Mouse (Mus musculus) kidney, embryonic 14.5 days (tissue): ENCODE measurements at regions not wholly inside any gene's neighbourhood (a gene's known extent, or its start where the extent isn't known, plus 50 kb on each side); places are given as distances from the start of the nearest gene placed in this dataset.

Experiments used
- ATAC-seq: fragments of 200-750 bp; cut with Nextera tagmentation; 2 replicates; pipeline ENCODE4 v1.8.0; 2017; ENCODE audit warnings: moderate number of reproducible peaks, mild to moderate bottlenecking, moderate TSS enrichment, moderate library complexity; ENCODE audit not compliant: low FRiP score, low TSS enrichment
- H3K27ac ChIP-seq: fragments of 300-500 bp; sonication (generic); 2 replicates; pipeline ENCODE4 v1.5.1; 2014; ENCODE audit warnings: low read depth, mild to moderate bottlenecking, low read length, moderate library complexity, mixed read lengths
- H3K27me3 ChIP-seq: fragments of 300-500 bp; sonication (generic); 2 replicates; pipeline ENCODE4 v1.6.1; 2014; ENCODE audit warnings: mild to moderate bottlenecking, low read length; ENCODE audit not compliant: control insufficient read depth, insufficient read depth
- H3K36me3 ChIP-seq: fragments of 300-500 bp; sonication (generic); 2 replicates; pipeline ENCODE4 v1.6.1; 2014; ENCODE audit warnings: low read length, mixed read lengths; ENCODE audit not compliant: control insufficient read depth, insufficient read depth
- H3K4me1 ChIP-seq: fragments of 300-500 bp; sonication (generic); 2 replicates; pipeline ENCODE4 v1.6.1; 2014; ENCODE audit warnings: low read length, mixed read lengths; ENCODE audit not compliant: control insufficient read depth, insufficient read depth
- H3K4me2 ChIP-seq: fragments of 300-500 bp; sonication (generic); replicated peaks from 2 replicates; pipeline ENCODE4 v1.6.1; 2014; ENCODE audit warnings: low read depth, mild to moderate bottlenecking, low read length
- H3K4me3 ChIP-seq: fragments of 300-500 bp; sonication (generic); 2 replicates; pipeline ENCODE4 v1.5.1; 2014; ENCODE audit warnings: mild to moderate bottlenecking, low read length
- H3K9ac ChIP-seq: fragments of 300-500 bp; sonication (generic); 2 replicates; pipeline ENCODE4 v1.6.1; 2014; ENCODE audit warnings: low read depth, mild to moderate bottlenecking, low read length, moderate library complexity
- H3K9me3 ChIP-seq: fragments of 300-500 bp; sonication (generic); 2 replicates; pipeline ENCODE4 v1.6.1; 2016; ENCODE audit warnings: low read length; ENCODE audit not compliant: control insufficient read depth
- WGBS: fragments of 180-500 bp; shearing (Covaris S2); extraction: QIAGEN DNeasy Blood & Tissue Kit; methylation state at CpG from one replicate; pipeline ENCODE4 v1.1.7; 2014; 5-methylcytosine and 5-hydroxymethylcytosine counted together

DNA sequence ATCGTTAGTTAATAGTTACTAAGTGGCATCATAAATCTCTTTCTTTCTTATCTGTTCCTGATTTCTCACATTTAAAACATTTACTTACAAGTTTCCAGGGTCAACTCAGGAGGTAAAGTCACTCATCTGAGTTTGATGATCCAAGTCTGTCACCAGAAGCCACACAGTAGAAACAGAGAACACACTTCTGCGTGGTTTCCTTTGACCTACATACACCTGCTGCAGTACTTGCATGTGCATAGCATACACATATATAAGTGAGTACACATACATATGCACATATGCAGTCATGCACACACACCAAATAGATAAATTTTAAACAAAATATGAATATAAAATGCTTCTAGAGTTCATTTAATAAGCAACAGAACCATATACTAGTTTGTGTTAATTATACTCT is 306.5 kb upstream of the Robo2 start:
- Histone ChIP-seq H3K4me2 (no peak overlapping the region), H3K9ac (no peak overlapping the region), H3K27ac (no peak overlapping the region), H3K4me1 (no peaks in the 10 kb centered on the region), H3K36me3 (no peaks in the 10 kb centered on the region), H3K9me3 (no peaks in the 10 kb centered on the region), H3K4me3 (no peak overlapping the region), H3K27me3 (no peaks in the 10 kb centered on the region)
- 68% methylated on average over 2 of the region's 2 CpGs for WGBS
- no peak for ATAC-seq

DNA sequence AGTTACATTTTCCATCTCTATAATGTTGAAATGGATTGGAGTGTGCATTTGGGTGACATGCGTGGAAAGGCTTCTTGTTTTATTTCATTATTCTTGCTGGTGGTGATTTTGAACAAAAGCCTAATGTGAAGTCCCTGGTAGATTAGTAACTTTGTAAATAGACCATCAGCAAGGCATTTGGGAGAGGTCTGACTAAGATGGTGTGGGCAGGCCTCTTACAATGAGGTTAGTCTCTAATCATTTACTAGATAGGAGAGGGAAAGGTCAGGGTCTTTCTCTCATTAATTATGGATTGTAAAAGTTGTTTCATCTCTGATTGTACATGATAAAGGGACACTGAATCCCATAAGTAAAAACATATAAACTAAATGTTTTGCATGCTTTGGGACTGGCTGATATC is 306.0 kb upstream of the Robo2 start:
- no peak; the same call in 1 of the 2 replicates for ATAC-seq
- no peak overlapping the region for H3K4me3 ChIP-seq
- no peaks in the 10 kb centered on the region for H3K4me1 ChIP-seq
- no peaks in the 10 kb centered on the region for H3K9me3 ChIP-seq
- H3K27me3 ChIP-seq = no peaks in the 10 kb centered on the region
- H3K36me3 ChIP-seq = no peaks in the 10 kb centered on the region
- H3K4me2 ChIP-seq = no peak overlapping the region
- no peak overlapping the region for H3K9ac ChIP-seq
- 66% methylated on average over 1 of the region's 1 CpGs for WGBS
- H3K27ac ChIP-seq = no peak overlapping the region

DNA sequence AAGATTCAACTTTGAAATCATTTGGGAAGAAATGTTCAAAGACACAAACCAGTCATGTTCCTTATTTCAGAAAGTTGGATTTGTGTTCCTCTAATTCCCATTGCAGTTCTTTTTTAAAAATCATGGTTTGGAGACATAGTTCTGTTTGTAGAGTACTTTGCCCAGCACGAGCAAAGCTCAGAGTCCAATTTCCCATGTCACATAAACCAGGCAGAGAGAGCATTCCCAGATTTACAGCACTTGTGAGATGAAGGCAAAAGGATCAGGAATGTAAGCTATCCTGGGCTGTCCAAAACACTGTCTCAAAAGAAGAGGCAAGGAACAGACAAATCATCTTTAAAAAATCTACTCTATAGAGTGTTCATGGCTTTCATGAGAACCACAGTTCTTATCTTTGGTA is 303.3 kb upstream of the Robo2 start:
- H3K9me3 ChIP-seq = no peaks in the 10 kb centered on the region
- no peaks in the 10 kb centered on the region for H3K36me3 ChIP-seq
- no peaks in the 10 kb centered on the region for H3K27me3 ChIP-seq
- H3K9ac ChIP-seq = no peak overlapping the region
- H3K4me2 ChIP-seq = no peak overlapping the region
- H3K4me3 ChIP-seq = no peak overlapping the region
- no peak for ATAC-seq
- WGBS = 12% methylated on average over 1 of the region's 1 CpGs
- H3K4me1 ChIP-seq = no peaks in the 10 kb centered on the region
- no peak overlapping the region for H3K27ac ChIP-seq

DNA sequence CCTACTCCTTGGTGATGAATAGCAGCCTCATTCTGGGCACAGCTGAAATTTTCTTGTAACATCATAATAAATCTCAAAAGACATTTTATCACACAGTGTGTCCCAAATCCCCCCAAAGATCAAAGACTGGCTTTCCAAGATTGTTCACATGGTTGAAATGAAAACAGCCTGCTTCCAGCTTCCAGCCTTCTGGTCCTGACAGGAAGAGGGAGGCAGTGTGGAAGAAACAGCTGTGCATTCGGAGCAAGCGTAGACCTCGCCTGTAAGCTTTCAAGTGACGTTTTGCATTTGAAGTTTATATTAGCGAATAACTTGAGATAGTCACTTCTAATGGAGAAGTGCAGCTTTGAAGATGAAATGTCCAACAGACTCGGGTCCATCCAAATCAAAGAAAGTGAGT is 300.9 kb upstream of the Robo2 start:
- H3K9ac ChIP-seq = no peak overlapping the region
- ATAC-seq = no peak
- H3K4me3 ChIP-seq = no peak overlapping the region

DNA sequence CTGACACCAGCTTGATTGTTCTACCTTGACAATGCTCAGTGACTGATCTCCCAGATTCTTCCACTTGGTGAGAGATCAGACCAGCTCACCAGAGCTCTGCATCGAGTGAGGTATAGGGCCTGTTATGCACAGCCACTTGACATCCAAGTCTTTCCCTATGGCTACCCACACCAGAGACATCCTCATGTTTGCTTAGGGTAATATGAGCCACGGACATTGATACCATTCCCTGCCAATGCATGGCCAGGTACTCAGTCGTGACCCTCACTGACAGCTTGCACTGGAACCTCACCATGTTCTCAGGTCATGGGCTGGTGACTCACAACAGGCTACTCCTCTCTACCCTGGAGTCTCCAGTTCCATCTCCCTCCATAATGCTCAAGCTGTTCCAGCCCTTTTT is 290.4 kb upstream of the Robo2 start:
- H3K27me3 ChIP-seq = no peaks in the 10 kb centered on the region
- no peaks in the 10 kb centered on the region for H3K4me1 ChIP-seq
- H3K4me2 ChIP-seq = no peak overlapping the region
- no peaks in the 10 kb centered on the region for H3K36me3 ChIP-seq
- ATAC-seq = peak; percentile 55; the same call in 1 of the 2 replicates
- H3K4me3 ChIP-seq = no peak overlapping the region
- H3K9me3 ChIP-seq = no peaks in the 10 kb centered on the region
- 56% methylated on average over 3 of the region's 3 CpGs for WGBS
- no peak overlapping the region for H3K27ac ChIP-seq
- no peak overlapping the region for H3K9ac ChIP-seq

More for the DNA sequence above, 300.9 kb upstream of the Robo2 start:
- H3K27ac ChIP-seq = no peak overlapping the region
- 0 out of 2 replicates have a peak overlapping the region, but pooled peaks have one; percentile 10 for H3K4me2 ChIP-seq
- no peaks in the 10 kb centered on the region for H3K4me1 ChIP-seq
- no peaks in the 10 kb centered on the region for H3K36me3 ChIP-seq
- H3K27me3 ChIP-seq = no peaks in the 10 kb centered on the region
- 48% methylated on average over 6 of the region's 6 CpGs for WGBS
- no peaks in the 10 kb centered on the region for H3K9me3 ChIP-seq

DNA sequence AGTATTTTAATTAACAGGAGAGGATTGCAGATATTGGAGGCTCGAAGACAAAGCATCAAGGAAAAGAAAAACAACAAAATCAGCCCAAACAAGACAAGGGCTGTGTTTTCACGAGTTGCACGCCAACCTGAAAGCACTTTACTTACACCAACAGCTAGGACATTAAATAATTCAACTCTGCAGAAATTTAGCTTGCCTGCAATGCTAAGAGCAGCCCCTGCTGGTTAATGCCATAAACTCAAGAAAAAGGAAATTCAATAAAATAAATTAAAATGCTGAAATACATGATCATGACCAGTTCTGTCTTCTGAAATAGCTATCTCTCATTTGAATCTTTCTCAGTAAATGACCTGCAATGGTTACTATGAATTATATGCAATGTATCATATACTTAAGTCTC is 271.7 kb upstream of the Robo2 start:
- no peak for ATAC-seq
- no peaks in the 10 kb centered on the region for H3K27me3 ChIP-seq
- no peak overlapping the region for H3K9ac ChIP-seq
- no peaks in the 10 kb centered on the region for H3K4me1 ChIP-seq
- no peaks in the 10 kb centered on the region for H3K9me3 ChIP-seq
- H3K36me3 ChIP-seq = no peaks in the 10 kb centered on the region
- H3K4me2 ChIP-seq = no peak overlapping the region
- WGBS = 19% methylated on average over 3 of the region's 3 CpGs
- no peak overlapping the region for H3K27ac ChIP-seq
- no peak overlapping the region for H3K4me3 ChIP-seq

DNA sequence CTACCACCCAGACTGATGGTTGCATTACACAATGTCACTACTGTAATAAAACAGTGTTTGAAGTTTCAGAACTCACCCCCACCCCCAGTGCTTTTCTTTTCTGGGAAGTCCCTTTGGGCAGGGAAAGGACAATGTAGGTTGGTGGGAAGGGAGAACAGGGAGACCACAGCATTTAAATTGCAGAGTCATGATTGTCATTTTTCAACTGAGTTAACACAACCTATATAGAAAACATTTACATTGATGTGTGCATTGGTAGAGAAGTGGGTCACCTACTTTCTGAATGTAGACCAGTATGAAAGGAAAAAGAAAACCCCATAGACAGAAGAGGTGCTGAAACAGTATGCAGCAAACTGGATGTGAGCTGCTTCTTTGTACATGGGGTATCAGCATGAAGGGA is 264.0 kb upstream of the Robo2 start:
- no peak overlapping the region for H3K9ac ChIP-seq

DNA sequence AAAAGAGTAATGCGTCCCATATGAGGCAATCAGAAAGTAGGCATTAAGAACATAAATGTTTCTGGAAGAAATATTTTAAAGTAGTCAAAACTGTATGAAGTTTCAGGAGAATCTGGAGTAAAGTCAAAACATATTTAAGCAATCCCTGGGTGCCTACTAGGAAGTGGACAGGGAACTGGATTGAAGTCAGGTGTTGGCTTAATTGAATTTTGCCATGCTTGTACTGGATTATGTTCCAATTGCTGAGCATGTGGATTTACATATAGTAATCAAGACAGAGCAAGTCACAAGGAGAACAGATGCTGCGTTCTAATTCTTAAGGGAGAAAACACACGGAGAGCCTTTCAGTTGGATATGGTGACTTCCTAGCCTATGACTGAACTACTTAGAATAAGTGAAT is 259.8 kb upstream of the Robo2 start:
- Histone ChIP-seq H3K4me2 (no peak overlapping the region), H3K27me3 (no peaks in the 10 kb centered on the region), H3K9ac (no peak overlapping the region), H3K27ac (no peak overlapping the region), H3K4me3 (no peak overlapping the region), H3K4me1 (no peaks in the 10 kb centered on the region), H3K36me3 (no peaks in the 10 kb centered on the region), H3K9me3 (no peaks in the 10 kb centered on the region)
- 92% methylated on average over 3 of the region's 3 CpGs for WGBS
- no peak for ATAC-seq

More for the DNA sequence above, 264.0 kb upstream of the Robo2 start:
- no peaks in the 10 kb centered on the region for H3K9me3 ChIP-seq
- no peak overlapping the region for H3K4me3 ChIP-seq
- H3K4me2 ChIP-seq = no peak overlapping the region
- no peaks in the 10 kb centered on the region for H3K4me1 ChIP-seq
- no peak for ATAC-seq
- no peaks in the 10 kb centered on the region for H3K36me3 ChIP-seq
- no peaks in the 10 kb centered on the region for H3K27me3 ChIP-seq
- H3K27ac ChIP-seq = no peak overlapping the region

DNA sequence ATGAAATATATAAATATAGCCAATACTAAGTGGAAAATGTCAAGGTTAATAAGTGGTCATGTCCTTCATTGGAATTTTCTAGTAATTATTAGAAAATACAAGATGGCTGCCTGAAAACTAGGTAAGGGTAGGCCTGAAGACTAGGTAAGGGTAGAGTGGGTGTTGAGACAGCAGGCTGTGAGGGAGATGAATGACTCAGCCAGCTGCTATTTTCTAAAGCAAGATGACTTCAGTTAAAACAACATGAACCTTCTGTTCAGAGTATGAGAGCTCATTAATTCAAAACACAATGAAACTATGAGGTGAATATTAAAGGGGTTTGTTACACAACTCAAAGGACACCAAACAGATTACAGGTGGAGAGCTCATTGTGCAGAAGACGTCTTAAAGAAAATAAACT is 252.7 kb upstream of the Robo2 start:
- no peak overlapping the region for H3K4me3 ChIP-seq
- no peaks in the 10 kb centered on the region for H3K9me3 ChIP-seq
- H3K36me3 ChIP-seq = no peaks in the 10 kb centered on the region
- 81% methylated on average over 1 of the region's 1 CpGs for WGBS
- no peaks in the 10 kb centered on the region for H3K4me1 ChIP-seq
- H3K4me2 ChIP-seq = no peak overlapping the region
- H3K27me3 ChIP-seq = no peaks in the 10 kb centered on the region
- H3K27ac ChIP-seq = no peak overlapping the region
- ATAC-seq = no peak
- H3K9ac ChIP-seq = no peak overlapping the region

DNA sequence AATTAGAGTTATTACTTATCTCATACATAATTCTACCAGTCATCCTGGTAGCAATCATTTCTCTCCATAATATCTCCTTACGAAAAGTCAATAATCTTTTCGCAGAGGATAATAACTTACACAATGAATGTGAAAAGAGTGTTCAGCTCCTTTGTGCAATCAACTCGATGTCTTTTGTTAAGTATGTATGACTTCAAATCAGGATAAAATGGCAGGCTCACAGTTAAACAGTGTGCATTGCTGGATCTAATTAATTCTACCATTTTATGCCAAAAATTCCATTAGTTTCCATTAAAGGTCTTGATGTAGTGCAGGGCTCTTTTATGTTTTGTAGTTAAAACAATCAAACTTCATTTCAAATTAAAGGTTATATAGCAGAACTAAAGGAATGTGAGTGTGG is 239.6 kb upstream of the Robo2 start:
- ATAC-seq = no peak
- Histone ChIP-seq H3K27me3 (no peaks in the 10 kb centered on the region), H3K4me2 (no peak overlapping the region), H3K27ac (no peak overlapping the region), H3K4me3 (no peak overlapping the region), H3K36me3 (no peaks in the 10 kb centered on the region), H3K4me1 (no peaks in the 10 kb centered on the region), H3K9me3 (no peaks in the 10 kb centered on the region), H3K9ac (no peak overlapping the region)
- WGBS = 88% methylated on average over 3 of the region's 3 CpGs
